Mouse (Mus musculus) heart, postnatal 4 days (tissue): Measurements from ENCODE around the gene Lgi2. TPM values are rescaled to one million over a fixed set of nuclear protein-coding genes. Genes with fewer than 3 reads are reported as not detected.

ENCODE experiments used
- DNase-seq: peaks from one replicate; pipeline ENCODE4 v3.0.0; 2021
- total RNA-seq, 2 experiments: library from RNA; stranded (reverse); gene quantifications; 2 replicates each; pipeline ENCODE4 v1.2.3; 2021

Lgi2 gene
- 1 to 10 TPM; 1.6 to 1.9 TPM for total RNA-seq

- peak; percentile 39 for DNase-seq
Measured at GRCm38 (mm10) chr5:52565813-52566531, at the start of gene Lgi2. Gene Lgi2 (minus strand): TSS chr5:52566462.

GRCm38 (mm10) chr5:52615421-52615820, 49.2 kb upstream of the Lgi2 start:
- DNase-seq, result no peak

GRCm38 (mm10) chr5:52614686-52615085, 48.4 kb upstream of the Lgi2 start:
- DNase-seq, result no peak

- no peak for DNase-seq
Measured at GRCm38 (mm10) chr5:52612776-52613175, 46.5 kb upstream of the Lgi2 start.

GRCm38 (mm10) chr5:52611315-52611895, 45.1 kb upstream of the Lgi2 start:
- no peak for DNase-seq

GRCm38 (mm10) chr5:52610306-52610705, 44.0 kb upstream of the Lgi2 start:
- no peak for DNase-seq

- DNase-seq, result peak; percentile 23
Measured at GRCm38 (mm10) chr5:52609672-52610071, 43.4 kb upstream of the Lgi2 start.

GRCm38 (mm10) chr5:52604582-52605041, 38.4 kb upstream of the Lgi2 start:
- DNase-seq, result no peak

GRCm38 (mm10) chr5:52590612-52591011, 24.4 kb upstream of the Lgi2 start:
- no peak for DNase-seq

- DNase-seq, result no peak
Measured at GRCm38 (mm10) chr5:52588650-52589049, 22.4 kb upstream of the Lgi2 start.

GRCm38 (mm10) chr5:52587291-52587733, 21.1 kb upstream of the Lgi2 start:
- peak; percentile 15 for DNase-seq

GRCm38 (mm10) chr5:52572572-52572971, 6.3 kb upstream of the Lgi2 start:
- DNase-seq, result no peak

- DNase-seq, result no peak
Measured at GRCm38 (mm10) chr5:52570746-52571145, 4.5 kb upstream of the Lgi2 start.

GRCm38 (mm10) chr5:52565214-52565812, 949 bp downstream of the Lgi2 start:
- DNase-seq, result no peak

GRCm38 (mm10) chr5:52564351-52564750, 1.9 kb downstream of the Lgi2 start:
- no peak for DNase-seq

- peak; percentile 39 for DNase-seq
Measured at GRCm38 (mm10) chr5:52560240-52560639, 6.0 kb downstream of the Lgi2 start.

- no peak for DNase-seq
Measured at GRCm38 (mm10) chr5:52555526-52555925, 10.7 kb downstream of the Lgi2 start.

- DNase-seq, result no peak
Measured at GRCm38 (mm10) chr5:52551318-52551632, 15.0 kb downstream of the Lgi2 start.

- no peak for DNase-seq
Measured at GRCm38 (mm10) chr5:52550613-52551317, 15.5 kb downstream of the Lgi2 start.

- DNase-seq, result peak; percentile 47
Measured at GRCm38 (mm10) chr5:52546950-52547349, 19.3 kb downstream of the Lgi2 start.

- DNase-seq, result no peak
Measured at GRCm38 (mm10) chr5:52543770-52544169, 22.5 kb downstream of the Lgi2 start.

- DNase-seq, result no peak
Measured at GRCm38 (mm10) chr5:52540186-52540585, 26.1 kb downstream of the Lgi2 start.

- peak; percentile 38 for DNase-seq
Measured at GRCm38 (mm10) chr5:52539483-52539882, 26.8 kb downstream of the Lgi2 start.
